Mouse (Mus musculus): ENCODE results near the gene Cpne5.
"Not testable (repeated sequence)": the region's sequence is repeated elsewhere in the genome, so short reads cannot be mapped to it uniquely, and the experiment has no call there.

Cpne5 gene

GRCm38 (mm10) chr17:29237772-29238420 is at the start of gene Cpne5:
TSS of gene Cpne5 (minus strand) at chr17:29238167.
- DNase-seq (ENCODE audit: extremely low spot score), result no peak

GRCm38 (mm10) chr17:29282216-29282952 is 44.4 kb upstream of the Cpne5 start:
- no peak for DNase-seq (ENCODE audit: extremely low spot score)

GRCm38 (mm10) chr17:29281541-29281940 is 43.6 kb upstream of the Cpne5 start:
- DNase-seq (ENCODE audit: extremely low spot score), result no peak

GRCm38 (mm10) chr17:29280422-29280821 is 42.5 kb upstream of the Cpne5 start:
- DNase-seq (ENCODE audit: extremely low spot score), result no peak

GRCm38 (mm10) chr17:29273889-29274288 is 35.9 kb upstream of the Cpne5 start:
- no peak for DNase-seq (ENCODE audit: extremely low spot score)

GRCm38 (mm10) chr17:29273156-29273555 is 35.2 kb upstream of the Cpne5 start:
- no peak for DNase-seq (ENCODE audit: extremely low spot score)

GRCm38 (mm10) chr17:29270148-29270698 is 32.3 kb upstream of the Cpne5 start:
- no peak for DNase-seq (ENCODE audit: extremely low spot score)

- DNase-seq (ENCODE audit: extremely low spot score), result no peak
Measured at GRCm38 (mm10) chr17:29269349-29269706, 31.4 kb upstream of the Cpne5 start.

- DNase-seq (ENCODE audit: extremely low spot score), result peak; percentile 96
Measured at GRCm38 (mm10) chr17:29268682-29269348, 30.8 kb upstream of the Cpne5 start, which contains the start of gene BC004004. TSS of gene BC004004 (plus strand) at chr17:29268788.

GRCm38 (mm10) chr17:29267931-29268681 is 30.1 kb upstream of the Cpne5 start:
- DNase-seq (ENCODE audit: extremely low spot score), result no peak

- not testable (repeated sequence) for DNase-seq (ENCODE audit: extremely low spot score)
Measured at GRCm38 (mm10) chr17:29267040-29267439, 29.1 kb upstream of the Cpne5 start.

GRCm38 (mm10) chr17:29264760-29265159 is 26.8 kb upstream of the Cpne5 start:
- no peak for DNase-seq (ENCODE audit: extremely low spot score)

- DNase-seq (ENCODE audit: extremely low spot score), result peak; percentile 87
Measured at GRCm38 (mm10) chr17:29263840-29264633, 26.1 kb upstream of the Cpne5 start, which contains the start of gene Ppil1. TSS of gene Ppil1 (minus strand) at chr17:29264186.

GRCm38 (mm10) chr17:29263417-29263816 is 25.4 kb upstream of the Cpne5 start:
- no peak for DNase-seq (ENCODE audit: extremely low spot score)

- no peak for DNase-seq (ENCODE audit: extremely low spot score)
Measured at GRCm38 (mm10) chr17:29262259-29262649, 24.3 kb upstream of the Cpne5 start.

GRCm38 (mm10) chr17:29261603-29262258 is 23.8 kb upstream of the Cpne5 start:
- no peak for DNase-seq (ENCODE audit: extremely low spot score)

- DNase-seq (ENCODE audit: extremely low spot score), result no peak
Measured at GRCm38 (mm10) chr17:29260501-29260900, 22.5 kb upstream of the Cpne5 start.

- peak; percentile 81 for DNase-seq (ENCODE audit: extremely low spot score)
Measured at GRCm38 (mm10) chr17:29259489-29259888, 21.5 kb upstream of the Cpne5 start.

- DNase-seq (ENCODE audit: extremely low spot score), result no peak
Measured at GRCm38 (mm10) chr17:29258921-29259320, 21.0 kb upstream of the Cpne5 start.

- DNase-seq (ENCODE audit: extremely low spot score), result no peak
Measured at GRCm38 (mm10) chr17:29258025-29258558, 20.1 kb upstream of the Cpne5 start.

Data from embryo, embryonic 9.5 days (tissue).